Mouse (Mus musculus): ENCODE measurements at regions not wholly inside any gene's neighbourhood (a gene's known extent, or its start where the extent isn't known, plus 50 kb on each side); places are given as distances from the start of the nearest gene placed in this dataset.

DNA sequence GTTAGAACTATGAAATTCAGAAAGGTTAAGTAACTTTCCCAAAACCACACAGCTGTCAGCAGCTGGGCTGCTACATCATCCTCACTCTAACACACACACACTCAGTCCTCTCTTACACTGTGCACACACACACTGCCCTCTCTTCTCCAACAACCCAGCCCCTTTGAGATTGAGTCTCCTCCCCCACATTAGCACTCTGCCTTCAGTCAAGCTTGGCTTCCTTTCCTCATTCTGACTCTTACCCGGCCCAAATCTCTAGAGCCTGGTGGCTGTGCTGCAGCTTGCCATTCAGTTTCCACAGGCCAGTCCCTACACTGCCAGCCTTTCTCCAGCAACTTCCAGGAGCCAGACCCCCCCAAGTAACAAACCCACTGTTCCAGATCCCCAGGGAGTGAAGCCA is 602.0 kb upstream of the Adam5 start:
- no peak overlapping the region for H3K27ac ChIP-seq (ENCODE audit: low read depth, low read length)
- no peaks in the 10 kb centered on the region for H3K9me3 ChIP-seq (ENCODE audit: control insufficient read depth, low read length)
- 57% methylated on average over 1 of the region's 1 CpGs for WGBS
- no peak overlapping the region for H3K4me3 ChIP-seq (ENCODE audit: low read depth, low read length)
- no peaks in the 10 kb centered on the region for H3K27me3 ChIP-seq (ENCODE audit: control insufficient read depth, insufficient read depth, low read length)
- DNase-seq (ENCODE audit: low spot score, missing footprints) (no peak), ATAC-seq (ENCODE audit: low FRiP score) (no peak)
- no peaks in the 10 kb centered on the region for H3K36me3 ChIP-seq (ENCODE audit: control insufficient read depth, insufficient read depth, low read length)
- peaks cover 8% of the 10 kb centered on the region for H3K4me1 ChIP-seq (ENCODE audit: control insufficient read depth, insufficient read depth, low read length)
- H3K4me2 ChIP-seq: no peak overlapping the region
- H3K9ac ChIP-seq (ENCODE audit: low read length): no peak overlapping the region

GRCm38 (mm10) chr8:25421478-25421877 is 597.3 kb upstream of the Adam5 start:
- H3K4me2 ChIP-seq: no peak overlapping the region

GRCm38 (mm10) chr8:25410536-25410935 is 586.4 kb upstream of the Adam5 start:
- Histone ChIP-seq H3K4me1 (ENCODE audit: control insufficient read depth, insufficient read depth, low read length) (no peaks in the 10 kb centered on the region), H3K27me3 (ENCODE audit: control insufficient read depth, insufficient read depth, low read length) (no peaks in the 10 kb centered on the region), H3K36me3 (ENCODE audit: control insufficient read depth, insufficient read depth, low read length) (no peaks in the 10 kb centered on the region), H3K9ac (ENCODE audit: low read length) (no peak overlapping the region), H3K4me3 (ENCODE audit: low read depth, low read length) (no peak overlapping the region), H3K27ac (ENCODE audit: low read depth, low read length) (no peak overlapping the region), H3K4me2 (no peak overlapping the region), H3K9me3 (ENCODE audit: control insufficient read depth, low read length) (peaks cover 3% of the 10 kb centered on the region; the same call in 1 of the 2 replicates)
- WGBS: 96% methylated on average over 5 of the region's 5 CpGs
- ATAC-seq (ENCODE audit: low FRiP score) (no peak), DNase-seq (ENCODE audit: low spot score, missing footprints) (no peak)

More at GRCm38 (mm10) chr8:25421478-25421877, 597.3 kb upstream of the Adam5 start:
- no peak overlapping the region for H3K4me3 ChIP-seq (ENCODE audit: low read depth, low read length)
- H3K27me3 ChIP-seq (ENCODE audit: control insufficient read depth, insufficient read depth, low read length): no peaks in the 10 kb centered on the region
- no peak for ATAC-seq (ENCODE audit: low FRiP score)
- no peaks in the 10 kb centered on the region for H3K36me3 ChIP-seq (ENCODE audit: control insufficient read depth, insufficient read depth, low read length)
- H3K4me1 ChIP-seq (ENCODE audit: control insufficient read depth, insufficient read depth, low read length): no peaks in the 10 kb centered on the region
- H3K9ac ChIP-seq (ENCODE audit: low read length): no peak overlapping the region
- WGBS: 89% methylated on average over 6 of the region's 6 CpGs
- H3K27ac ChIP-seq (ENCODE audit: low read depth, low read length): no peak overlapping the region
- DNase-seq (ENCODE audit: low spot score, missing footprints): no peak
- H3K9me3 ChIP-seq (ENCODE audit: control insufficient read depth, low read length): no peaks in the 10 kb centered on the region

- DNase-seq (ENCODE audit: low spot score, missing footprints) (no peak), ATAC-seq (ENCODE audit: low FRiP score) (no peak)
- H3K36me3 ChIP-seq (ENCODE audit: control insufficient read depth, insufficient read depth, low read length): no peaks in the 10 kb centered on the region
- no peaks in the 10 kb centered on the region for H3K27me3 ChIP-seq (ENCODE audit: control insufficient read depth, insufficient read depth, low read length)
- no peaks in the 10 kb centered on the region for H3K4me1 ChIP-seq (ENCODE audit: control insufficient read depth, insufficient read depth, low read length)
- H3K27ac ChIP-seq (ENCODE audit: low read depth, low read length): no peak overlapping the region
- peaks cover 3% of the 10 kb centered on the region; the same call in 1 of the 2 replicates for H3K9me3 ChIP-seq (ENCODE audit: control insufficient read depth, low read length)
- 83% methylated on average over 5 of the region's 5 CpGs for WGBS
- H3K9ac ChIP-seq (ENCODE audit: low read length): no peak overlapping the region
- no peak overlapping the region for H3K4me3 ChIP-seq (ENCODE audit: low read depth, low read length)
- H3K4me2 ChIP-seq: no peak overlapping the region
Measured at GRCm38 (mm10) chr8:25407862-25408261, 583.7 kb upstream of the Adam5 start.

GRCm38 (mm10) chr8:25392766-25393166 is 568.6 kb upstream of the Adam5 start:
- peak overlapping the region; percentile 25; the same call in 1 of the 2 replicates for H3K27ac ChIP-seq (ENCODE audit: low read depth, low read length)
- H3K4me2 ChIP-seq: peak overlapping the region; percentile 12; the same call in 1 of the 2 replicates
- H3K36me3 ChIP-seq (ENCODE audit: control insufficient read depth, insufficient read depth, low read length): no peaks in the 10 kb centered on the region
- H3K27me3 ChIP-seq (ENCODE audit: control insufficient read depth, insufficient read depth, low read length): no peaks in the 10 kb centered on the region; the same call in 1 of the 2 replicates
- 4% methylated on average over 6 of the region's 6 CpGs for WGBS
- DNase-seq (ENCODE audit: low spot score, missing footprints) (no peak), ATAC-seq (ENCODE audit: low FRiP score) (0 out of 2 replicates have a peak, but pooled peaks have one; percentile 17)
- H3K4me1 ChIP-seq (ENCODE audit: control insufficient read depth, insufficient read depth, low read length): peaks cover 24% of the 10 kb centered on the region
- H3K9me3 ChIP-seq (ENCODE audit: control insufficient read depth, low read length): no peaks in the 10 kb centered on the region
- no peak overlapping the region for H3K9ac ChIP-seq (ENCODE audit: low read length)
- H3K4me3 ChIP-seq (ENCODE audit: low read depth, low read length): no peak overlapping the region

GRCm38 (mm10) chr8:25389947-25390346 is 565.8 kb upstream of the Adam5 start:
- H3K27me3 ChIP-seq (ENCODE audit: control insufficient read depth, insufficient read depth, low read length): no peaks in the 10 kb centered on the region
- ATAC-seq (ENCODE audit: low FRiP score): peak; percentile 74

DNA sequence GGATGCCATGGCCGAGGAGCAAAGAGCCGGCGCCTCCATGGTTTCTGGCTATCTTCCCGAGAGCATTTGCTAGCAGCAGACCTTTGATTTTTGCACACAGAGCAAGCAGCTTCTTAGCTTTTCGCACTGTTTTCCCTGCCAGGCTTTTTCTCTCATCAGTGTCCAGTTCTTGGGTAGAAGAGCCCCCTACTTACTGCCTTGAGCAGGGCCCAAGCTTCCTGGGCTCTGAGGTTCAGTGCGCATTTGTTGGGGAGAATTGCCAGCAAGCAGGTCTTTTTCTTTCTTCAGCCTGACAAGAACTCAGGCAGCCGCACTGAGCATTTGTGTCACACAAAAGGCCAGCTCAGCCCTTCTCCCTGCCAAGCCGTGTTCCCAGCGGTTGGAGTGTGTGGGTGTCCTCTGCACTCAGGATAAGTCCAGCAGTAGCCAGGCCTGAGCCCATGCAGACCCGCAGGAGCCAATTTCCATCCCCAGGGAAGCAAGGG is 565.2 kb upstream of the Adam5 start:
- no peak overlapping the region for H3K4me2 ChIP-seq
- peak; percentile 55; the same call in 1 of the 2 replicates for ATAC-seq (ENCODE audit: low FRiP score)
- no peaks in the 10 kb centered on the region for H3K9me3 ChIP-seq (ENCODE audit: control insufficient read depth, low read length)
- peak overlapping the region; percentile 27 for H3K9ac ChIP-seq (ENCODE audit: low read length)
- no peak overlapping the region for H3K27ac ChIP-seq (ENCODE audit: low read depth, low read length)
- 36% methylated on average over 10 of the region's 10 CpGs for WGBS
- H3K4me3 ChIP-seq (ENCODE audit: low read depth, low read length): no peak overlapping the region
- H3K36me3 ChIP-seq (ENCODE audit: control insufficient read depth, insufficient read depth, low read length): no peaks in the 10 kb centered on the region
- peak; percentile 88 for DNase-seq (ENCODE audit: low spot score, missing footprints)
- peaks cover 22% of the 10 kb centered on the region for H3K4me1 ChIP-seq (ENCODE audit: control insufficient read depth, insufficient read depth, low read length)
- no peaks in the 10 kb centered on the region for H3K27me3 ChIP-seq (ENCODE audit: control insufficient read depth, insufficient read depth, low read length)

More at GRCm38 (mm10) chr8:25389947-25390346, 565.8 kb upstream of the Adam5 start:
- Histone ChIP-seq H3K36me3 (ENCODE audit: control insufficient read depth, insufficient read depth, low read length) (no peaks in the 10 kb centered on the region), H3K4me2 (no peak overlapping the region), H3K27ac (ENCODE audit: low read depth, low read length) (no peak overlapping the region), H3K9me3 (ENCODE audit: control insufficient read depth, low read length) (no peaks in the 10 kb centered on the region), H3K4me3 (ENCODE audit: low read depth, low read length) (no peak overlapping the region), H3K4me1 (ENCODE audit: control insufficient read depth, insufficient read depth, low read length) (peaks cover 22% of the 10 kb centered on the region), H3K9ac (ENCODE audit: low read length) (no peak overlapping the region)
- no peak for DNase-seq (ENCODE audit: low spot score, missing footprints)
- WGBS: 52% methylated on average over 8 of the region's 10 CpGs

DNA sequence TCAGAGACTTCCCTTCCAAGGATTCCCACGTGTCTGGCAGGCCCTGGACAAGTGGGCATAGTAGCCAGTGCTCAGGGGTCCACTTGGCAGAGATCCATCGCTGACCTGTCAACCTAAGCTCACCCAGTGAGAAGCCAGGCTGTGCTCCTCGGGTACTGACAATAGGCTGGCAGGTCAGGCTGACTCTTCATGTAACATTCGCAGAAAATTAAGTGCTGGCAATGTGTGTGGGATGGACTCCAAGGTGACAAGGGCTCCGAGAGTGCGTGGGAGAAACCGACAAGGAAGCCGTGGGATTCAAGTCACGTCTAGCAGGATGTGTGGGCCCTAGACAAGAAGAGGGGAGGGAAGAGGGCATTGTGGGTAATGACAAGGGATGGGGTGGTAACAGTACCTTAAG is 564.6 kb upstream of the Adam5 start:
- Histone ChIP-seq H3K4me2 (no peak overlapping the region), H3K4me1 (ENCODE audit: control insufficient read depth, insufficient read depth, low read length) (peaks cover 22% of the 10 kb centered on the region), H3K27me3 (ENCODE audit: control insufficient read depth, insufficient read depth, low read length) (no peaks in the 10 kb centered on the region), H3K9ac (ENCODE audit: low read length) (no peak overlapping the region), H3K4me3 (ENCODE audit: low read depth, low read length) (no peak overlapping the region), H3K27ac (ENCODE audit: low read depth, low read length) (no peak overlapping the region), H3K9me3 (ENCODE audit: control insufficient read depth, low read length) (no peaks in the 10 kb centered on the region), H3K36me3 (ENCODE audit: control insufficient read depth, insufficient read depth, low read length) (no peaks in the 10 kb centered on the region)
- DNase-seq (ENCODE audit: low spot score, missing footprints): no peak
- no peak for ATAC-seq (ENCODE audit: low FRiP score)
- 72% methylated on average over 9 of the region's 9 CpGs for WGBS

- Histone ChIP-seq H3K4me2 (no peak overlapping the region), H3K4me3 (ENCODE audit: low read depth, low read length) (no peak overlapping the region), H3K27ac (ENCODE audit: low read depth, low read length) (no peak overlapping the region), H3K27me3 (ENCODE audit: control insufficient read depth, insufficient read depth, low read length) (no peaks in the 10 kb centered on the region), H3K4me1 (ENCODE audit: control insufficient read depth, insufficient read depth, low read length) (peaks cover 8% of the 10 kb centered on the region), H3K9ac (ENCODE audit: low read length) (no peak overlapping the region), H3K9me3 (ENCODE audit: control insufficient read depth, low read length) (no peaks in the 10 kb centered on the region), H3K36me3 (ENCODE audit: control insufficient read depth, insufficient read depth, low read length) (no peaks in the 10 kb centered on the region)
- WGBS: 71% methylated on average over 5 of the region's 5 CpGs
- ATAC-seq (ENCODE audit: low FRiP score) (no peak), DNase-seq (ENCODE audit: low spot score, missing footprints) (no peak)
Measured at GRCm38 (mm10) chr8:25385186-25385585, 561.0 kb upstream of the Adam5 start.

Measured in midbrain, embryonic 11.5 days (tissue).